Mouse (Mus musculus): ENCODE measurements around the gene Eif4a2. TPM values are rescaled to one million over a fixed set of nuclear protein-coding genes. Genes with fewer than 3 reads are reported as not detected.

The Eif4a2 gene
- polyA plus RNA-seq, 1 experiment from 2014 or later: 248 TPM

GRCm38 (mm10) chr16:23154261-23154660 lies 47.0 kb downstream of the Eif4a2 start:
- 68% methylated on average over 5 of the region's 5 CpGs for WGBS
- Histone ChIP-seq H3K4me3 (no peak overlapping the region), H3K9me3 (no peaks in the 10 kb centered on the region), H3K36me3 (no peaks in the 10 kb centered on the region), H3K4me2 (replicated peaks) (no peak overlapping the region), H3K4me1 (no peaks in the 10 kb centered on the region), H3K27me3 (replicated peaks) (no peaks in the 10 kb centered on the region), H3K9ac (no peak overlapping the region), H3K27ac (no peak overlapping the region)
- no peak for ATAC-seq (ENCODE audit: low FRiP score, low read depth)

- no peaks in the 10 kb centered on the region for H3K27me3 ChIP-seq (replicated peaks)
- no peaks in the 10 kb centered on the region for H3K9me3 ChIP-seq
- H3K4me1 ChIP-seq: no peaks in the 10 kb centered on the region
- WGBS: 92% methylated on average over 13 of the region's 13 CpGs
- H3K36me3 ChIP-seq: no peaks in the 10 kb centered on the region
- H3K4me2 ChIP-seq (replicated peaks): no peak overlapping the region
- H3K9ac ChIP-seq: no peak overlapping the region
- H3K27ac ChIP-seq: no peak overlapping the region
- no peak for ATAC-seq (ENCODE audit: low FRiP score, low read depth)
- H3K4me3 ChIP-seq: no peak overlapping the region
Observed at GRCm38 (mm10) chr16:23157013-23157412, 49.8 kb downstream of the Eif4a2 start.

- ATAC-seq (ENCODE audit: low FRiP score, low read depth): no peak
- no peak overlapping the region for H3K4me2 ChIP-seq (replicated peaks)
- H3K4me3 ChIP-seq: no peak overlapping the region
- H3K9ac ChIP-seq: no peak overlapping the region
- H3K36me3 ChIP-seq: no peaks in the 10 kb centered on the region
- H3K27me3 ChIP-seq (replicated peaks): no peaks in the 10 kb centered on the region
- H3K4me1 ChIP-seq: no peaks in the 10 kb centered on the region
- H3K9me3 ChIP-seq: no peaks in the 10 kb centered on the region
- H3K27ac ChIP-seq: no peak overlapping the region
- WGBS: 90% methylated on average over 7 of the region's 7 CpGs
Observed at GRCm38 (mm10) chr16:23158292-23158691, 51.0 kb downstream of the Eif4a2 start.

GRCm38 (mm10) chr16:23158957-23159356 lies 51.7 kb downstream of the Eif4a2 start:
- no peak overlapping the region for H3K27ac ChIP-seq
- H3K36me3 ChIP-seq: no peaks in the 10 kb centered on the region
- no peak overlapping the region for H3K9ac ChIP-seq
- H3K4me2 ChIP-seq (replicated peaks): no peak overlapping the region
- H3K27me3 ChIP-seq (replicated peaks): no peaks in the 10 kb centered on the region
- ATAC-seq (ENCODE audit: low FRiP score, low read depth): no peak
- no peaks in the 10 kb centered on the region for H3K9me3 ChIP-seq
- H3K4me1 ChIP-seq: no peaks in the 10 kb centered on the region
- no peak overlapping the region for H3K4me3 ChIP-seq
- WGBS: 67% methylated on average over 2 of the region's 2 CpGs

GRCm38 (mm10) chr16:23159749-23160148 lies 52.5 kb downstream of the Eif4a2 start:
- H3K4me2 ChIP-seq (replicated peaks): no peak overlapping the region
- no peak overlapping the region for H3K4me3 ChIP-seq
- ATAC-seq (ENCODE audit: low FRiP score, low read depth): no peak
- H3K9ac ChIP-seq: no peak overlapping the region
- WGBS: 72% methylated on average over 2 of the region's 2 CpGs
- H3K4me1 ChIP-seq: no peaks in the 10 kb centered on the region
- no peaks in the 10 kb centered on the region for H3K27me3 ChIP-seq (replicated peaks)
- H3K36me3 ChIP-seq: no peaks in the 10 kb centered on the region
- H3K9me3 ChIP-seq: no peaks in the 10 kb centered on the region
- no peak overlapping the region for H3K27ac ChIP-seq

GRCm38 (mm10) chr16:23162116-23162515 lies 54.9 kb downstream of the Eif4a2 start:
- H3K4me3 ChIP-seq: no peak overlapping the region
- 78% methylated on average over 3 of the region's 3 CpGs for WGBS
- H3K9me3 ChIP-seq: no peaks in the 10 kb centered on the region
- no peak overlapping the region for H3K27ac ChIP-seq
- no peak overlapping the region for H3K4me2 ChIP-seq (replicated peaks)
- H3K4me1 ChIP-seq: no peaks in the 10 kb centered on the region
- ATAC-seq (ENCODE audit: low FRiP score, low read depth): no peak
- H3K27me3 ChIP-seq (replicated peaks): no peaks in the 10 kb centered on the region
- H3K9ac ChIP-seq: no peak overlapping the region
- H3K36me3 ChIP-seq: no peaks in the 10 kb centered on the region

Small RNAs within 50 kb of the gene (microRNA-seq; reads per million reads assigned to microRNA genes)
- 0.66 reads per million for gene Gm49346

Other genes starting within 250 kb of the Eif4a2 start
- gene Tbccd1, start 249.8 kb upstream of the Eif4a2 start, polyA plus RNA-seq (2016; fragmentation: Nextera tagmentation; extraction: Ambion mirVana): 28.9 and 31.8 TPM in 2 replicates
- gene Dnajb11, start 249.6 kb upstream of the Eif4a2 start, polyA plus RNA-seq (2016; fragmentation: Nextera tagmentation; extraction: Ambion mirVana): 107 and 112 TPM in 2 replicates
- 0.29 and 0.40 TPM in 2 replicates for gene Ahsg, start 216.2 kb upstream of the Eif4a2 start, polyA plus RNA-seq (2016; fragmentation: Nextera tagmentation; extraction: Ambion mirVana)
- gene Fetub, start 189.1 kb upstream of the Eif4a2 start, polyA plus RNA-seq (2016; fragmentation: Nextera tagmentation; extraction: Ambion mirVana): not detected in 2 replicates
- gene Hrg, start 156.4 kb upstream of the Eif4a2 start, polyA plus RNA-seq (2016; fragmentation: Nextera tagmentation; extraction: Ambion mirVana): not detected in 2 replicates
- 0.33 and 0.46 TPM in 2 replicates for gene Kng2, start 78.0 kb upstream of the Eif4a2 start, polyA plus RNA-seq (2016; fragmentation: Nextera tagmentation; extraction: Ambion mirVana)
- gene Kng1, start 49.6 kb upstream of the Eif4a2 start, polyA plus RNA-seq (2016; fragmentation: Nextera tagmentation; extraction: Ambion mirVana): 0.20 TPM in 1 of 2 replicates, not detected in the other
- 106 and 112 TPM in 2 replicates for gene Rfc4, start 20.3 kb downstream of the Eif4a2 start, polyA plus RNA-seq (2016; fragmentation: Nextera tagmentation; extraction: Ambion mirVana)
- not detected in 2 replicates for gene Adipoq, start 39.1 kb downstream of the Eif4a2 start, polyA plus RNA-seq (2016; fragmentation: Nextera tagmentation; extraction: Ambion mirVana)
- 42.1 and 43.5 TPM in 2 replicates for gene St6gal1, start 117.3 kb downstream of the Eif4a2 start, polyA plus RNA-seq (2016; fragmentation: Nextera tagmentation; extraction: Ambion mirVana)

Data from neural tube, embryonic 12.5 days (tissue).